Mouse (Mus musculus) erythroid progenitor cell, adult 5-6 weeks (primary cell): ENCODE results near the gene Tmem101. TPM values are rescaled to one million over a fixed set of nuclear protein-coding genes. Genes with fewer than 3 reads are reported as not detected.
"Not testable (repeated sequence)": the region's sequence is repeated elsewhere in the genome, so short reads cannot be mapped to it uniquely, and the experiment has no call there.

ENCODE experiments used
- ATAC-seq: replicated peaks from 2 replicates; pipeline ENCODE4 v1.8.0; 2016; ENCODE audit warnings: moderate number of reproducible peaks, mild to moderate bottlenecking, moderate TSS enrichment, inconsistent platforms; ENCODE audit not compliant: poor library complexity, low FRiP score, severe bottlenecking
- total RNA-seq, 2 experiments: library from RNA; stranded (forward) in 1 of 2; stranded (reverse) in 1 of 2; fragments of 150-400 nt in 1 of 2; fragments of 186-747, 209-891 nt in 1 of 2; gene quantifications; 2 replicates each; pipeline versions ENCODE4 v1.2.3 to v1.2.4; 2015 to 2017; ENCODE audit warnings: low replicate concordance in 2 of 2

Tmem101 gene
- total RNA-seq, 2 experiments from 2014 or later, result 1.3 to 2.9 TPM

DNA sequence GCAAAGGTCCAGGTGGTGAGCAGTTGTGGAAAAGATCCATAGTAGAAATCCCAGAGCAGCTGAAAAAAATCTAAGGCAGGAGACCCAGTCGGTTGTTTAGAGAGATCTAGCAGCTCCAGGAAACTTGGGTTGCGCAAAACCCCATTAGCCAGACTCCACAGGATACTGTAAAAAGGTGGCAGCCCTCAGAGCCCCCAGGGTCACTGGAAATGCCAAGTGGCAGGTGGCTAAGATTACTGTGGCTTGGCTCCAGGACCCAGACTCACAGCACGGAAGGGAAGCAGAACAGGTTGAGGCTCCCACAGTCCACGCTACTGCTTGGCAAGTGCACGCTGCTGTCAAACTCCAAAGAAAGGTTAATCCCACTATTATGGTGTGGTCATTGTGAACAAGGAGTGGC, 3.6 kb upstream of the Tmem101 start:
- no peak for ATAC-seq

DNA sequence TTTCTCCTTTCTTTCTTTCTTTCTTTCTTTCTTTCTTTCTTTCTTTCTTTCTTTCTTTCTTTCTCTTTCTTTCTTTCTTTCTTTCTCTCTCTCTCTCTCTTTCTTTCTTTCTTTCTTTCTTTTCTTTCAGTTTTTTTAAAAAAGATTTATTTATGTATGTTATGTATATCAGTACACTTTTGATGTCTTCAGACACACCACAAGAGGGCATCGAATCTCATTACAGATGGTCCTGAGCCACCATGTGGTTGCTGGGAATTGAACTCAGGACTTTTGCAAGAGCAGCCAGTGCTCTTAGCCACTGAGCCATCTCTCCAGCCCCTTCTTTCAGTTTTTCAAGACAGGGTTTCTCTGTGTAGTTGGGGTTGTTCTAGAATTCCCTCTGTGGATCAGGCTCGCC, 1.8 kb upstream of the Tmem101 start:
- ATAC-seq, result not testable (repeated sequence)

DNA sequence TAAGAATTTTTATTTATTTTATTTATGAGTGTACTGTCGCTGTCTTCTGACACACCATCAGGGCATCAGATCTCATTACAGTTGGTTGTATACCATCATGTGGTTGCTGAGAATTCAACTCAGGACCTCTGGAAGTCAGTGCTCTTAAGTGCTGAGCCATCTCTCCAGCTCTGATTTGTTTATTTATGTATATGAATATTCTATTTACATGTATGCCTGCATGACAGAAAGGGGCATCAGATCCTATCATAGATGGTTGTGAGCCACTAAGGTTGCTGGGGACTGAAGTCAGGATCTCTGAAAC, 534 bp upstream of the Tmem101 start:
- no peak for ATAC-seq

DNA sequence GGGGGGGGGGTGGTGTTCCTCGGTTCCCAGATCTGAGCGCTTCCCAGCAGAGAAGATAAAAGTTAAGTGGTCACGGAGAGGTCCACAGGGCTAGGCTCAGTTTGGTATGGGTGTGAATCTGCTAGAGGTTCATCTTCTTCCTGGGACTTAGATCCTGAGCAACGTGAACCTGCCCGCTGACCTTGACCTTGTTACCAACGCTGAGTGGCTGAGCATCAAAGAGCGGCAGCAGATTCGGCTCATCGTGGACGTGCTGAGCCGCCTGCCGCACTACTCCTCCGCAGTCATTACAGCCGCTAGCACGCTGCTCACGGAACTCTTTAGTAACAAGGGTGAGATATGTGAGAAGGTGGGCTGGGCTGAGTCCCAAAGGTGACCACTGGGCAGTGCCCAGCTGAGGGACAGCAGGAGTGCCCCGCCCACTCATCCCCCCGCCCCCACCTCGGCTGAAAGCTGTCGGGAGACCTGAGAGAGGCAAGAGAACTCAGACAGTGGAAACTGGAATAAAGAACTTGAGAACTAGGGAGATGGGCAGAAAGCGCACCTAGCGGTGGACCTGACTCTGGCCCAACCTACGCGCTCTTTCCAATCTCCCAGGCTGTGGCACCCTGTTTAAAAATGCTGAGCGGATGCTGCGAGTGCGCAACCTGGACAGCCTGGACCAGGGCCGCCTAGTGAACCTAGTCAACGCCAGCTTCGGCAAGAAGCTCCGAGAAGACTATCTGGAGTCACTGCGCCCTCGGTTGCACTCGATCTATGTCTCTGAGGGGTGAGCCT, 8.8 kb downstream of the Tmem101 start:
- no peak for ATAC-seq

DNA sequence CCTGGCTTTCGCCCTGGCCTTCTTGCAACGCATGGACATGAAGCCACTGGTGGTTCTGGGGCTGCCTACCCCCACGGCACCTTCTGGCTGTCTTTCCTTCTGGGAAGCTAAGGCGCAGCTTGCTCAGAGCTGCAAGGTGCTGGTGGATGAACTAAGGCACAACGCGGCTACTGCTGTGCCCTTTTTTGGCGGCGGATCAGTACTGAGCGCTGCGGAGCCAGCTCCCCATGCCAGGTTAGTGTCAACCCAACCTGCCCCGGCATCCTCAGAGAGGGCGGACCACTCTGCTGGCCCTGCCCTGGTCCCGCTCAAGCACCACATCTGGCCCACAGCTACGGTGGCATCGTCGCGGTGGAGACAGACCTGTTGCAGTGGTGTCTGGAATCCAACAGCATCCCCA, 9.7 kb downstream of the Tmem101 start:
- ATAC-seq, result peak; percentile 44

DNA sequence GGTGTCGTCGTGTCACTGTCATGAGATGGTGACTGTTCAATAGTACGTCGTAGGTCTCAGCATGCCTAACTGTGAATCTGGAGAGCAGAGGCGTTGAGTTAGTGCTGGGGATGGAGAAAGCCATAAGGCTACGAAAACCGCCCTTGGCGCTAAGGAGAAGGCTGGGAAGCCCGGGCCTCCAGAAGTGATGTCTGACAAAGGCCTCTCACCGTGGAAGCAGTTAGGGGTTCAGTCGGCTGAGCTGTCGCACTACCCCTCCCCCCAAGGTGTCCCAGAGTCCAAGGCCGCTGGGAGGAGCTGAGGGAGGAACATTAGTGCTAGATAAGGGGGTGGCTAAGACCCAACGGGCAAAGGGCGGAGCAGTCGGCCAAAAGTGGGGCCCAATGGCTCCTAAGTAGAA, 10.2 kb downstream of the Tmem101 start:
- peak; percentile 62 for ATAC-seq

DNA sequence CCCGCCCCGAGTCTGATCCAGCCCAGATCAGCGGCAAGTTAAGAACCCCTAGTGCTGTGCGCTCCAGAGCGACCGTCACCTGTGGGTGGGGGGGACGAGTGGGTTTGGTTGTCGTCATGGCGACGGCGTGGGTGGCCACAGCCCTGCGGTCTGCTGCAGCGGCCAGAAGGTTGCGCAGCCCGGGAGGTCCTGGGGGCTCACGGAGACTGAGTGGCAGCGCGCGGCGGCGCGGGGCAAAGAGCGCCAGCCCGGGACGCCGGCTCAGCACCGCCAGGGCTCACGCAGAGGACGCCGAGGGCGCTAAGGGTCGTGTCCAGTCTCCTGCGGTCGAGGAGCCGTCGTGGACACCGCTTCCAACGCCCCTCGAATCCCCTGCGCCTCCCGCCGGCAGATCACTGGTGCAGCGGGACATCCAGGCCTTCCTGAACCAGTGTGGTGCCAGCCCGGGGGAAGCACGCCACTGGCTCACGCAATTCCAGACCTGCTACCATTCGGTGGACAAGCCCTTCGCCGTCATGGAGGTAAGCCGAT, 10.7 kb downstream of the Tmem101 start, which contains the start of gene Nags:
Nags (plus strand) TSS at position 43 of the 531 bp plus-strand sequence.
- ATAC-seq, result no peak

DNA sequence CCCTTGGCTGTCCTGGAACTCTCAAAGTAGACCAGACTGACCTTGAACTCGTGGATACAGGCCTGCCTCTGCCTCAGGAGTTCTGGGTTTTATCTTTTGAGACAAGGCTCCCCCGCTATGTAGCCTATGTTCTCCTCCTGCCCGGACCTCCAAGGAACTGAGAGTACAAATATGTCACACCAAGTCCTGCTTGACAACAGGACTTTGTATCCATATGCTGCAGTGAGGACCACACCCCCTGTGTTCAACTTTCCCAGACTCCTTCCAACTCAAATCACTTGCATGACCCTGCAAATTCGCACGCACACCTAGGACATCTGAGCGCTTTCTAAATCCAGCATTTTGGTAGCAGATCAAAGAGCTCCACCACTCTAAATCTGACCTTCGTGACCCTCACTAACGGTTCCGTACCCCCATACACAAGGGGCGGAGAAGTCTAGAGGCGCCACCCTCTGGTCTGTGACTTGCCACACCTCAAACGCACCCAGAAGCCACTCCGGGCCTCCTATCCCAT, 11.2 kb downstream of the Tmem101 start:
- no peak for ATAC-seq

DNA sequence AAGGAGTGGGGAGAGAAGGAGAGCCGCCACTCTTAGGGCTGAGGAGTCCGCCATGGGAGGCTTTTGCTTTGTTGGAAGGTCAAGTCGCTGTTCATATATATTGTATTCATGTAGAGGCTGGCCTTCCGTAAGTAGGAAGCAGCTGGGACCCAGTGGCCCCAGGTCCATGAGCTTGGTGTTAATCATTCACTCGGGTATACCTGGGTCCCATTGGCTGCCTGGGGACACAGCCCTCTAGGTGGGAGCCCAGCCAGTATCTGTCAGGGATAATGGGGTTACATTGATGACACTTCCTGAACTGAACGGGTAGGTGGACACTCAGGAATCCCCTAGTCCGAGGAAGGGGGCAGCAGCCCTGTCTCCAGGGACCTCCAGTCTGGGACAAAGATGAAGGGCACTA, 13.8 kb downstream of the Tmem101 start:
- ATAC-seq, result no peak

DNA sequence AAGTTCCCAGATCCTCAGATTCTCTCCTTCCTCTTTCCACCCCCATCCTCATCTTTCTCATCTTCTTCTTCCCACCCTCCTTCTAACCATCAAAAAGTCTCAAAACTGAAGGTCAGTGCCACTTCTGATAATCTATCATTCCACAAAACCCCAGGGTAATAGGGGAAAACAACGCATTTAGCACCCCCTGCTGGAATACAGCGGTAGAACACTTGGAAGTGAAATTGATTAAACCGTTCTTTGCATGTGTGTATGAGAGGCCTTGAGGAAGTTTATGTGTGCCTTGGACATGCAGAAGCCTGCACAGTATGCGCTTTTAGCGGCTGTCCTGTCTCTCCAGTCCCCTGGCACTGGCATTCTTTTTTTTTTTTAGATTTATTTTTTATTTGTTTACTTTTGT, 15.7 kb downstream of the Tmem101 start:
- ATAC-seq, result peak; percentile 68; the same call in 1 of the 2 replicates

DNA sequence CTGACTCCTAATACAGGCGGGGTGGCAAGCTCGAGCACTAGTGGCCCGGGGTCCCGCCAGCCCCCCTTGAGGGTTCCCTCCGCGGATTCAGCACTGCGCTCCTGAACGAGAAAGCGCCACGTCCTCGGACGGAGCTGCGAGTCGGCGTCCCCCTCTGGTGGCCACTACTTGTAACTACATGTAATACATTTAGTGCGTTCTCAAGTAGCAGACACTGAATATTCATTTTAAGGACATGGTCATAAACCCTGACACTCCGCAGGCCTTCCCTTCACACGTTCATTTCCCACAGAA, 17.8 kb downstream of the Tmem101 start:
- peak; percentile 83 for ATAC-seq

DNA sequence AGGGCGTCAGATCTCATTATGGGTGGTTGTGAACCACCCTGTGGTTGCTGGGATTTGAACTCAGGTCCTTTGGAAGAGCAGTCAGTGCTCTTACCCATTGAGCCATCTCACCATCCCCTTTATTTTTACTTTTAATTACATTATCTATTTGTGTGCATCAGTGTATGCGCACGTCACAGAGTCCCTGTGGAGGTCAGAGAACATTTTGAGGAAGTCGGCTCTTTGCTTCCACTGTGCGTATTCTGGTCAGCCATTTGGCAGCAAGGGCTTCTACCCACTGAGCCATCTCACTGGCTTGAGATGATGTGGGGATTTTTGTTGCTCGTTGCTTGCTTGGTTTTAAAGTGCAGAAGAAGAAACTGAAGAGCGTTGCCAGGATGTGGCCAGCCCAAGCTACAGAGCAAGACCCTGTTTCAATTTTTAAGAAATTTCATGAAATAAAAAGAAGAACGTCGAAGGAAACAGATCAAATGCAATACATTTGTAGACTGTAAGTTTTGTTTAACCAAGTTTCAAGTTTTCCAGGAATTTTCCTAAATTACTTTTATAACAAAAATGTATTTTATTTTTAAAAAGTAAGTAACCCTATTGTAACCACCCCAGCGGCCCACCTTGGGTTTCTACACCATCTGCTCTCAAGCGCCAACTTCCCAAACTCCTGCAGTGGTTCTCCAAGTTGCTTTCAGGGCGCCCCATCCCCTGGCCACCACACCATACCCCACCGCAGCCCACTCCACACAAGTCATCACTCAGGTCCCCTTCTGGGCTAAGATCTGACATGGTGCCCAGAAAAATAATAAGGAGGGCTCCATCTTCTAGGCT, 18.4 kb downstream of the Tmem101 start:
- ATAC-seq, result peak; percentile 35; the same call in 1 of the 2 replicates

DNA sequence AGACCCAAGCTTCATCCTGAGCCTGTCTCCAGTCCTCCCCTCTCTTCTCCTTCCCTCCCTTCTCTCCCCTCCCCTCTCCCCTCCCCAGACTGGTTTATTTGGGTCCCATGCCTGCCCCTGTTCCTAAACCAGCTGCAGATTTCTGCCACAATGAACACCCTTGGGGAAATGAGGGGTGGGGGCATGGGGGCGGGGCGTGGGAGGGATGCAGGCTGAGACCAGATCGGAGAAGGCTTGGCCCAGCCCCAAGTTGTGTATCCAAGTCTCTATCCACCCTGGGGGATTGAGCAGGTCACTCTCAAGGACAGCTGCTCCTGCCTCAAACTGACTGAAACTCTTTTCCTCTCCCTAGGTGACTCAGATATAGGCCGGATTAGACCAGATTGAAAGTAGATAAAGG, 21.7 kb downstream of the Tmem101 start:
- ATAC-seq, result no peak

DNA sequence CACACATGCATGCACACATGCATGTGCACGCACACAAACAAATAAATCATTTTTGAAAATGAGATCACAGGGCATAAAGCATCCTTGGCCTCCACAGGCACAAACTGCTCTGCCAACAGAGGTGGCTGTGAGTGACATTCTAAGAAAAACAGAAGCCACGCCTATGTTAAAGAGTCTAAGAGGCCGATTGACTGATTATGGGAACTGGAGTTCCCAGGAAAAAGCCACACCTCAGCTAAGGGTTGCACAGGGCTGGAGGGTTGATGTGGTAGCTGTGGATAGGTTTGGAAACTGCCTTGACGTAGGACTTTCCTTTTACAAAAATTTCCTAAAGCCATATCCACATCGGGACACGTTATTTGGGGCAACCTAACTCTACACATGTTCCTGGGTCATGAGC, 38.8 kb downstream of the Tmem101 start:
- ATAC-seq, result no peak

DNA sequence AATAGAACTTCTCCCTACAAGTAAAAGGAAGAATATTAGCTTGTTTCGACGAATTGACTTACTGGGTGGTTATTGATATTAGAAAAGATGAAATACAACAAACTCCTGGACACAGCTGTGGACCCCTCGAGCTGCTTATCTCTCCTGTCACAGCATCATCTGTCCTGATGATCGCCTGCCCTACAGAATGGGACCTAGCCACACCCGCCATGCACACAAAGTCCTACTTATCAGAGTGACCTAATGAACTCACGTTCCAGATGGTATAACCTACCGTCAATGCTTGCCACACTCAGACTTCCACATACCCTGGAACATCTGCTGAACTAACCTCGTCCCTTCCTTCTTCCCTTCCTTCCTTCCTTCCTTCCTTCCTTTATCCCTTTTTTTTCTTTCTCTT, 40.0 kb downstream of the Tmem101 start:
- ATAC-seq, result no peak

DNA sequence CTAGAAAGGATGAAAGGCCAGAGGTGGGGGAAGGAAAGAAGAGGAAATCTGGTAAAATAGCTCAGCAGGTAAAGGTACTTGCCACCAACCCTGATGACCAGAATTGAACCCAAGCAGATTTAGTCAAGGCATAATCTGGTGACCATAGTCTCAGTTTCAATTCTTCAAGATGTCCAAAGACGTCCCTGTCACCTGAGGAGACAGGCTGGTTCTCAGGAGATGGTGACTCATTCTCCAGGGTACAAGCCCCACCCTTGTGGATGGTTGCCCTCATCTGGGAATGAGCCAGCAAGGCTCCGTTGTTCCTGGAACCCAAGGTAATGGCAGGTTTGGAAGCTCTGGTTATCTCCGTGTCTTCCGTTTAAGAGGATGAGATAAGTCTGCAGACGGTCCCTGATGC, 44.6 kb downstream of the Tmem101 start:
- no peak for ATAC-seq

DNA sequence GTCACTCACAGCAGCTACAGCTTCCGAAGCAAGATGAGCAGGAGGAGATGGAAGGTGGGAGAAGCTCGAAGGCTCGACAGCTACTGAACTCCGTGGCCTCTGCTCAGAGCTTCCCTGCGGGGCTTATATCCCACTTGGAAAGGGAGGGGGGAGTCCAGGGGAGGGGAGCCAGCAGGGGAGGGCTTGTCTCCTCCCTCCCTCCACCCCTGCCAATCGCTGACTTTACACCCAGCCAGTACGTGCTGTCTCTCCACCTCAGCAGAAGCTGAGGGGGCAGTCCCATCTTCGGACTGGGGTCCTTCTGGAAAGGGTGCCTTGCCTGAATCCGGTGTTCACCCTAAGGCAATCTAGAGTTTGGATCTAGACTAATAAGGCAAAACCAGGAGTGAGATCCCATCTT, 48.5 kb downstream of the Tmem101 start, which contains the start of gene Pyy:
Pyy (minus strand) TSS at position 101 of the 400 bp plus-strand sequence.
- ATAC-seq, result no peak

DNA sequence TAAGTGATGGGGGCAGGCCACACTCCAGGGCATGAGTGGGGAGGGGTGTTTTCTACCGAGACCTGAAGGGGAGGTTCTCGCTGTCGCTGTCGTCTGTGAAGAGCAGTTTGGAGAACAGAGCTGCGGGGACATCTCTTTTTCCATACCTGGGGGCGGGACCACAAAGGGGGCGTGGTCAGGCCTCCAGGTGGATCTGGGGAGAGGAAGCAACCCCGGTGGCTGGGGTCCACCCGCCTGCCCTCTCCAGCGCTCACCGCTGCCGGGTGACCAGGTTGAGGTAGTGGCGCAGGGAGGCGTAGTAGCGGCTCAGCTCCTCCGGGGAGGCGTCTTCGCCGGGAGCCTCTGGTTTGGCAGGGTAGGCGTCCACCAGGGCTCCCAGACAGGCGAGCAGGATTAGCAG, 49.3 kb downstream of the Tmem101 start:
- ATAC-seq, result no peak
